Mouse (Mus musculus) embryonic facial prominence, embryonic 10.5 days (tissue): ENCODE measurements around the gene Picalm. TPM values are rescaled to one million over a fixed set of nuclear protein-coding genes. Genes with fewer than 3 reads are reported as not detected.
A peak's percentile ranks its signal among the peaks of the same experiment; 100 is the strongest.

ENCODE experiments used
- DNase-seq: peaks from one replicate; pipeline ENCODE4 v3.0.0-alpha.2; 2017; ENCODE audit warnings: low spot score
- H3K27ac ChIP-seq: fragments of 300-500 bp; sonication (generic); replicated peaks from 2 replicates; pipeline ENCODE4 v1.5.1; 2016; ENCODE audit warnings: mild to moderate bottlenecking
- H3K27me3 ChIP-seq: fragments of 300-500 bp; sonication (generic); replicated peaks from 2 replicates; pipeline ENCODE4 v1.6.1; 2016; ENCODE audit warnings: low read depth, mild to moderate bottlenecking; ENCODE audit not compliant: poor library complexity, severe bottlenecking
- H3K36me3 ChIP-seq: fragments of 300-500 bp; sonication (generic); replicated peaks from 2 replicates; pipeline ENCODE4 v1.6.1; 2016; ENCODE audit warnings: mild to moderate bottlenecking, moderate library complexity
- H3K4me1 ChIP-seq: fragments of 300-500 bp; sonication (generic); 2 replicates; pipeline ENCODE4 v1.6.1; 2016
- H3K4me3 ChIP-seq: fragments of 300-500 bp; sonication (generic); 2 replicates; pipeline ENCODE4 v1.5.1; 2016; ENCODE audit warnings: mild to moderate bottlenecking, moderate library complexity
- H3K9me3 ChIP-seq: fragments of 300-500 bp; sonication (generic); 2 replicates; pipeline ENCODE4 v1.6.1; 2016; ENCODE audit warnings: mild to moderate bottlenecking
- WGBS: fragments of 180-500 bp; shearing (Covaris S2); methylation state at CpG from one replicate; pipeline ENCODE4 v1.1.7; 2016; 5-methylcytosine and 5-hydroxymethylcytosine counted together
- polyA plus RNA-seq: library from polyadenylated mRNA; unstranded; fragments of >200 nt; fragmentation: Nextera tagmentation; extraction: Ambion mirVana; gene quantifications from 2 replicates; pipeline ENCODE4 v1.2.1, GENCODE M21; 2016

The Picalm gene
- polyA plus RNA-seq, 1 experiment from 2014 or later = 29.0 TPM

DNA sequence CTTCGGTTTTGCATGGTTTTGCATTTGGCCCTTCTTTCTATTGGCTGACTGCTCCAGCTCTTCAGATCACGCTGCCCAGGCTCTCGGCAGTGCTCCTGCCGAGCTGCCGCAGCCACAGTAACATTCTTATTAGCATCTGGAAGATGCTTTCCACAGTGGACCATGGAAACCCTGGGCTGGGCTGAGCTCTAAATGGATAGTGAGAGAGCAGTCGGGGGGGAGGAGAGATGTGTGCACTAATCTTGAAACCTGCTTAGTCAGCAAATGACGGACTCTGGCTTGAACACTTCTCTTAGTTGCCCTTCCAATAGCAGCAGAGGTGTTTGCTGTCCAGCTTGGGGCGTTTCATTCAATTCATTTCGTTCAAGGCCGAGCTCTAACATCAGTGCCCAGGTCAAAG is 30.8 kb upstream of the Picalm start:
- 55% methylated on average over 10 of the region's 10 CpGs for WGBS
- H3K27me3 ChIP-seq = no peaks in the 10 kb centered on the region
- DNase-seq = peak; percentile 10
- H3K27ac ChIP-seq = no peak overlapping the region
- H3K4me3 ChIP-seq = 0 out of 2 replicates have a peak overlapping the region, but pooled peaks have one; percentile 3
- H3K36me3 ChIP-seq = no peaks in the 10 kb centered on the region
- H3K9me3 ChIP-seq = no peaks in the 10 kb centered on the region
- H3K4me1 ChIP-seq = no peaks in the 10 kb centered on the region

DNA sequence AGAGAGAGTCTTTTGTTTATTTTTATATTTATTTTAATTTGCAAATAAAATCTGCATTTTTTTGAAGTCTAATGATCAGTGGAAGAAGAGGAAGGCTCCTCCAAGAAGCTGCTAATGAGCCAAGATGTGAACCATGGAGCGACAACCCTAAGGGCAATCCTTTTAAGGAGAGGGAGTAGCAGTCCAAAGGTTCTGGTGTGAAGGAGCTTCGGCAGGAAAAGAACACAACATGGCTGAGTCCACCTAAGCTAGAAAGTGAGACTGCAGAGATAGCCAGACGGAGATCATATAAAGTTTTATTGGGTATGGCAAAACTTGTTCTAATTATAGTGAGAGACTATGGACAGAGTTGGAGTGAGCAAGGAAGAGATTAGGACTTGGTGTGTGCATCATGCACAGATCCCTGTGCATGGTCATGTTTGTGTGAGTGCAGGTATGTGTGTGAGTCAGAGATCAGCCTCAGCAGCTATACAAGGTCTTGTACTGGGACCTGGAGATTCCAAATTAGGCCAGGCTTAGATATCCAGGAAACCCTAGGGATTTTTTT is 29.3 kb upstream of the Picalm start:
- whole genome bisulfite sequencing = 82% methylated on average over 3 of the region's 3 CpGs
- Histone ChIP-seq H3K27ac (no peak overlapping the region), H3K4me3 (no peak overlapping the region), H3K4me1 (no peaks in the 10 kb centered on the region), H3K36me3 (no peaks in the 10 kb centered on the region), H3K9me3 (no peaks in the 10 kb centered on the region), H3K27me3 (no peaks in the 10 kb centered on the region)
- no peak for DNase-seq

DNA sequence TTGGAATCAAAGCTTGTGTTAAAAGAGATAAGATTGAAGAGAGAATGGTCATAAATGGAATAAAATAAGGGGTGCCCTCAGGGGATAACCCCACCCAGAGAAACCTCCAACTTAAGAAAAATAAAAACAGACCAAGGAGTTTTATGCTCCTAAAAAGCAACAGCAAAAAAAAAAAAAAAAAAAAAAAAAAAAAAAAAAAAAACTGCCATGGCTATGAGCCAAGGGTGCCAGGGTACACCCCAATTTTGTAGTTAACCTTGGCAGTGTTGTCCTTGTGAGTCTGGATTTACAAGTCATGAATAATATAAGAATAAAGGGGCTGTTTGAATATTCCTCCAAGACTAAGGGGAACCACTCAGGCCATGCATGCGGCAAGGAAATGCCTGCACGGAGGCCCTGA is 13.9 kb upstream of the Picalm start:
- no peaks in the 10 kb centered on the region for H3K27me3 ChIP-seq
- no peak overlapping the region for H3K4me3 ChIP-seq
- no peak overlapping the region for H3K27ac ChIP-seq
- no peak for DNase-seq
- no peaks in the 10 kb centered on the region for H3K9me3 ChIP-seq
- H3K4me1 ChIP-seq = no peaks in the 10 kb centered on the region
- WGBS = 97% methylated on average over 2 of the region's 2 CpGs
- no peaks in the 10 kb centered on the region for H3K36me3 ChIP-seq

DNA sequence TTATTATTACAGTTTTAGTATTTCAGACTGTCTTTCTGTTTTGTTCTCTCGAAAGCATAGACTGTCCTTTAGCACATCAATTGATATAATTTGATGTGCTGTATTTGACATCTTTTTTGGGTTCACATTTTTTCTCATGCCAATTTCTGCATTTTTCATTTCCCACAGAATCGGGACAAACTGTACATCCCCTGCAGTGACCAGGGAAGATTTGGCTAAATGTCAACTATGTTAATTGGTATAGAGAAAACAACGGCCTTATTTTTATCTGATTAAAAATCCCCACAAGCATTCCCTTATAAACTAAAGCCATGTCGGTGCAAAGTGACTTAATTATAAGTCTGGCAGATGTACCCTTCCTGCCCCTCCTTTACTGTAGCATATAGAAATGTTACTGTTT is 9.9 kb upstream of the Picalm start:
- Histone ChIP-seq H3K27ac (no peak overlapping the region), H3K9me3 (no peaks in the 10 kb centered on the region), H3K4me1 (no peaks in the 10 kb centered on the region), H3K4me3 (no peak overlapping the region), H3K36me3 (0 out of 2 replicates have a peak, but pooled peaks cover 3% of the 10 kb centered on the region), H3K27me3 (no peaks in the 10 kb centered on the region)
- no peak for DNase-seq
- 88% methylated on average over 4 of the region's 4 CpGs for WGBS

DNA sequence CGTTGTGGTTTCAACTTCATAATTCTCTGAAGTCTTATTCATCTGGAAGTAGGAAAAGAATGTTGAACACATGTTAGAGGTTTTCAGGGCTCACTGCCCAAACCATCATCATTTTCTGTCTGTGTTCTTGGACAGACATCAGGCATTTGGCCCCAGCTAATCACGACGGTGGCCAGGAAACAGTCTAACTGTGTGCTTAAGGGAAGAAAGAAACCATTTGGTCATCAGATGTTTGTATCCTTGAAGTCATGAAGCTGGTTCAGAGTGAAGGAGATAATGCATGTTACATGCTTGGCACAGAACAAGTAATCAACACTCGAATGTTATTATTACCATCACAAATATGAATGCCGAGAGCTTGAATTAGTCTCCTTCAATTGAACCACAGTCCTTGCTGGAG is 5.0 kb upstream of the Picalm start:
- DNase-seq = no peak
- WGBS = 92% methylated on average over 5 of the region's 5 CpGs
- H3K4me1 ChIP-seq = peaks cover 11% of the 10 kb centered on the region
- H3K9me3 ChIP-seq = no peaks in the 10 kb centered on the region
- no peaks in the 10 kb centered on the region for H3K27me3 ChIP-seq
- H3K27ac ChIP-seq = no peak overlapping the region
- H3K4me3 ChIP-seq = no peak overlapping the region
- H3K36me3 ChIP-seq = 0 out of 2 replicates have a peak, but pooled peaks cover 3% of the 10 kb centered on the region

DNA sequence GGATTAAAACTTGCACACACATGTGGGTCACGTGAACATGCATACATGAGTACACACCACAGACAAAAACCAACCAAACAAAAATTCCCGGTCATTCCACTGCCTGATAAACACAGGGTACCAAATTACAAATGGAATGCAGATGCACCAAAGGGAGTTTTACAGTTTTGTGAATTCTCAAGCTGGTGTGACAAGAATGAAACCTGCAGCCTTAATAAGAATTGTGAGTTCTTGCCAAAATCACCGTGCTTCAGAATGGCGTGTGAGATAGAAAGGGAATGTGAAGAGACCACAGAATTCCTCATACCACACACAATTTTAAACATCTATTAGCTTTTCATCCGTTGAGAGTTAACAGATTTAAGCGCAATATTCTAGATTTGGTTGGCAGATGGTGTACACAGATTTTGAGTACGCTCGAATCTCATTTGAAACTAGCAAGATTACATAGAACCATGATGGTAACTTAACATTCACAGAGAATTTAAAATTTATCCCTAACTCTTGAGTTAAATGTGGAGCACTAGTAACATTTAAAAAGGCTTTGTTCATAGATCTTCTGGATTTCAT is 1.3 kb upstream of the Picalm start:
- H3K4me3 ChIP-seq = peak overlapping the region; percentile 98
- H3K4me1 ChIP-seq = peaks cover 24% of the 10 kb centered on the region
- 0 out of 2 replicates have a peak, but pooled peaks cover 3% of the 10 kb centered on the region for H3K36me3 ChIP-seq
- WGBS = 82% methylated on average over 8 of the region's 8 CpGs
- no peaks in the 10 kb centered on the region for H3K27me3 ChIP-seq
- no peaks in the 10 kb centered on the region for H3K9me3 ChIP-seq
- peak overlapping the region; percentile 98 for H3K27ac ChIP-seq
- DNase-seq = no peak

DNA sequence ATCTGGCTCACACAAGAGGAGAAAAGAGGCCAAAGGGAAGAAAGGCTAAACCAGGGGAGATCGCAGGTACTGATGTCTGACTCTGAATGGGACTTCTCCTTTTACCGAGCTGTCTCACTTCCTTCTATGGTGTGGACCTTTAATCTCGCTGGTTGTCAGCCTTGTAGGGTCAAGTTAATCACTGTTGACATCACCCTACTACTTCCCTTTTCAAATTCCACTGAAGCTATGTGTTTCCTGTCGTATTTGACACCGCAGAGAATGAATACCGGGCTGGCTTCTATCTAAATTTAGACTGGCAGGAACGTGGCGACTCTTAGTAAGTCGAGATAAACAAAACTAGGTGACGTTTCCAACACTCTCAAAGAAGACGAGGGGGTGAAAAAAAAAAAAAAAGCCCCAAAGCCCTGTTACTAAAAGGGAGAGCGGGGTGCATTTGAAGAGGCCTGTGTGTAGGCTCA is 712 bp upstream of the Picalm start:
- H3K4me3 ChIP-seq = peak overlapping the region; percentile 98
- under 1% methylated on average over 12 of the region's 12 CpGs for WGBS
- peaks cover 24% of the 10 kb centered on the region for H3K4me1 ChIP-seq
- H3K27ac ChIP-seq = peak overlapping the region; percentile 98
- H3K9me3 ChIP-seq = no peaks in the 10 kb centered on the region
- DNase-seq = peak; percentile 45
- H3K36me3 ChIP-seq = no peaks in the 10 kb centered on the region
- no peaks in the 10 kb centered on the region for H3K27me3 ChIP-seq

DNA sequence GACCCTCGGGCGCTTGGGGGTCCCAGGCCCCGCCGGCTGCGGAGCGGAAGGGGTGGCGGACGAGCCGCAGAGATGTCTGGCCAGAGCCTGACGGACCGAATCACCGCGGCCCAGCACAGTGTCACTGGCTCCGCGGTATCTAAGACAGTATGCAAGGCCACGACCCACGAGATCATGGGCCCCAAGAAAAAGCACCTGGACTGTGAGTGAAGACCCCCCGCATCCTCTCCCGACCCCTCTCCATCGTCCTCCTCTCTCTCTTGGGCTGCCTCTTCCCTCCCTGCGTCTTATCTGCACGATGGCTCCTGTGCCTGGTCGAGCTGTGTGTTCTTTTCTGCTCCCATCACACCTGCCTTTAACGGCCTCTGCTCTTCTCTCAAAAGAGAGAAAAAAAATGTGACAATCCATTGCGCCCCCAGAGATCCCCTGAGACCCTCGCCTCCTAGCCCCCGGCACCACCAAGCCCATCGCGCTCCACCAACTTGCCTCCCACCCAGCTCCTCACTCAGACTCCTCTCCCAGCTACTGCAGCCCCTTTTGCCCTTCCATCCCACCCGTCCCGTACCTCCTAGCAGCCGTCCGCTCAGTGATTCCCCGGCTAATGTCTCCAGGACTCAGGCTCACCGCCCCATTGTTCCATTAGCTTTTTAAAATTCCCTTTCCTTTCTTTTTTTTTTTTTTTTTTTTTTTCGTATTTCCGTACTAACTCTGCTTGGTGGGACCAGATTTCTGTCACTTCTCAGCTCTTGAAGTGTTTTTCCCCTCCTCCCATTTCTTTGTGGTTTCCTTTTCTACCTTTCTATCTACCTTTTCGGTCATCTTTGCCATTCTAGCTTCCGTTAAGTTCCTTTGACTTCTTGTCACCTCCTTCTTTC is 725 bp downstream of the Picalm start:
- under 1% methylated on average over 39 of the region's 39 CpGs for WGBS
- H3K4me3 ChIP-seq = peak overlapping the region; percentile 98
- H3K9me3 ChIP-seq = no peaks in the 10 kb centered on the region
- H3K27ac ChIP-seq = peak overlapping the region; percentile 98
- no peaks in the 10 kb centered on the region for H3K36me3 ChIP-seq
- peak; percentile 48 for DNase-seq
- H3K27me3 ChIP-seq = no peaks in the 10 kb centered on the region
- H3K4me1 ChIP-seq = peaks cover 24% of the 10 kb centered on the region

DNA sequence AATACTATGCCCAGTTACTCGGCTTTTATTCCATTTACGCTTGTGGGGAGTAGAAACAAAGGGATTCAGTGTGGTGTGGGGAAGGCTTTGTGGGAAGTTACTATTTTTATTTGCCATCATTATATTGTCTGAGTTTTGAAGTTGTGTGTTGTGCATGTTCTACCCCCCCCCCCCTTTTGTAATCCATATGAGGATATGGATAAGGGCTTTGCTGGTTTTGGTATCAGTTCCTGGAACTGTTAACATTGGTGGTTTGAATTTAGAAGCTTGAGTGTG is 1.3 kb downstream of the Picalm start:
- Histone ChIP-seq H3K4me3 (peak overlapping the region; percentile 98), H3K27ac (peak overlapping the region; percentile 98), H3K27me3 (no peaks in the 10 kb centered on the region), H3K9me3 (no peaks in the 10 kb centered on the region), H3K4me1 (peaks cover 24% of the 10 kb centered on the region), H3K36me3 (no peaks in the 10 kb centered on the region)
- no peak for DNase-seq
- WGBS = 0% methylated on average over 2 of the region's 2 CpGs

DNA sequence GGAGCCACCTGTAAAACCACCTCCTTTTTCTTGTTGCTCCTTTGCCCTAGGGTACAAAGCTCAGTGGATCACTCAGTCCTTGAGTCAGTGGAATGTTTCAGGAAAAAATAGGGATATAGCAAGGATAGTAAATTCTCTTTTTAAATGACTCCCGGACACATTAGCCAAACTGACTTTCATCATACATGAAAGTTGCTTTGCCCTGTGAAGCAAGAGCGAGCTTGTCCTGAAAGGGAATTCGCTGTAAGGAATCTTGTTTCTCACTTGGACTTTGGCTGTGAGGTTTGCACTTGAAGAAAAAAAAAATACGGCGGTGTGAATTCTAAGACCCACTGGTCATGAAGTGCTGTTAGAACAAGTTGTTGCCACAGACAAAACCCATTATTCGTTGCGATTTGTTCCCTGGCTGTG is 1.8 kb downstream of the Picalm start:
- 30% methylated on average over 7 of the region's 7 CpGs for WGBS
- H3K4me1 ChIP-seq = peaks cover 24% of the 10 kb centered on the region
- H3K36me3 ChIP-seq = no peaks in the 10 kb centered on the region
- peak overlapping the region; percentile 98 for H3K4me3 ChIP-seq
- no peak for DNase-seq
- peak overlapping the region; percentile 98 for H3K27ac ChIP-seq
- no peaks in the 10 kb centered on the region for H3K9me3 ChIP-seq
- no peaks in the 10 kb centered on the region for H3K27me3 ChIP-seq

DNA sequence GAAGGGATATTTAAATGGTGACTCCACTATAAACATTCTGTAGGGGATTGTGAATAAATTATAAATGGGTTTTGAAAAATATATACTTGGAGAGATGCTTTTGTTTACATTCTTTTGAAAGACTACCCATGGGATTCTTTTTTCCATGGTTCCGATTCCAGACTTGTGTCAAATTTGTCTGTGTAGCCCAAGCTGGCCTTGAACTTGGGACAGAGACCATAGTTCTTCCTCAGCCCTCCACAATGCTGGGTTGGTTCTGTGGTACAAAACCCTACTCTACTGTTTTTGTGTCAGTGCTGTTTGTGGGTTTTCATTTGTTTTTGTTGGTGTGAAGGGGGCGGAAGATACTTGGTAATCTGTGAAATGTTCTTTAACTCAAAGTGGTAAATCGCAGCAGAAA is 2.3 kb downstream of the Picalm start:
- H3K4me3 ChIP-seq = peak overlapping the region; percentile 98
- H3K36me3 ChIP-seq = no peaks in the 10 kb centered on the region
- no peaks in the 10 kb centered on the region for H3K9me3 ChIP-seq
- no peaks in the 10 kb centered on the region for H3K27me3 ChIP-seq
- DNase-seq = no peak
- peak overlapping the region; percentile 98; the same call in 1 of the 2 replicates for H3K27ac ChIP-seq
- 73% methylated on average over 3 of the region's 3 CpGs for WGBS
- peaks cover 24% of the 10 kb centered on the region for H3K4me1 ChIP-seq

DNA sequence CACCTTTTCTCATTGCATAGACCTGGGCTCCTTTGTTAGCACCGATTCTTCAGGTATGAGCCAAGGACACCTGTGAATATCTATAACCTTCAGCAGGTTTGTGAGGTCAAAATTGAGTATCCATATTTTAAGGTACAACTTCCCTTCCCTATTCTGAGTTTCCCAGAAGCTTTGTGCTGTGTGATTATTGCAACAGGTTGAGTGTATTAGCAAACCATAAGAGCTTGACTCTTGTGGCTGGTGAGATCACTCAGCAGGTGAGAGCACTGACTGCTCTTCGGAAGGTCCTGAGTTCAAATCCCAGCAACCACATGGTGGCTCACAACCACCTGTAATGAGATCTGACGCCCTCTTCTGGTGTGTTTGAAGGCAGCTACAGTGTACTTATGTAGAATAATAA is 6.7 kb downstream of the Picalm start:
- peaks cover 12% of the 10 kb centered on the region for H3K4me1 ChIP-seq
- DNase-seq = no peak
- 84% methylated on average over 3 of the region's 3 CpGs for WGBS
- no peaks in the 10 kb centered on the region for H3K27me3 ChIP-seq
- H3K27ac ChIP-seq = no peak overlapping the region
- no peaks in the 10 kb centered on the region for H3K36me3 ChIP-seq
- H3K9me3 ChIP-seq = no peaks in the 10 kb centered on the region
- H3K4me3 ChIP-seq = no peak overlapping the region

DNA sequence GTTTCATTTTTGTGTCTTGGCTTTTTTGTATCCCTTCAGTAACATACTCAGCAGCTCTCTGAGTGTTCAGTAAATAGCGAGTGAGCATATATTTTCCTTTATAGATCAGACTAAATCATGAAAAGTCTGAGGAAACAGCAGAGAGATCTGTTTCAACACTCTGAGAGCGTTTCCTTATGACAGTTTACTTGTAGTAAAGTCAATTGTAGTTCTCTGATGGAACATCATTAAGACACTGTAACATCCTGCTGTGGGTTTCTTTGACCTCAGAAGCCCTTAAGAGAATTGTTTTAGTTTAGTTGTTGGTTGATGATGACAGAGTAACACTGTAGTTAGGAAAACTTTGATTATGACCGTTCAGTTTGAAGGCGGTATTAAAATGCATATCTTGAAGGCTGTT is 8.3 kb downstream of the Picalm start:
- WGBS = 93% methylated on average over 4 of the region's 4 CpGs
- no peaks in the 10 kb centered on the region for H3K36me3 ChIP-seq
- no peaks in the 10 kb centered on the region for H3K27me3 ChIP-seq
- no peaks in the 10 kb centered on the region for H3K4me1 ChIP-seq
- no peak for DNase-seq
- H3K9me3 ChIP-seq = no peaks in the 10 kb centered on the region
- no peak overlapping the region for H3K27ac ChIP-seq
- H3K4me3 ChIP-seq = no peak overlapping the region
